Mouse (Mus musculus): ENCODE measurements at regions not wholly inside any gene's neighbourhood (a gene's known extent, or its start where the extent isn't known, plus 50 kb on each side); places are given as distances from the start of the nearest gene placed in this dataset.

DNA sequence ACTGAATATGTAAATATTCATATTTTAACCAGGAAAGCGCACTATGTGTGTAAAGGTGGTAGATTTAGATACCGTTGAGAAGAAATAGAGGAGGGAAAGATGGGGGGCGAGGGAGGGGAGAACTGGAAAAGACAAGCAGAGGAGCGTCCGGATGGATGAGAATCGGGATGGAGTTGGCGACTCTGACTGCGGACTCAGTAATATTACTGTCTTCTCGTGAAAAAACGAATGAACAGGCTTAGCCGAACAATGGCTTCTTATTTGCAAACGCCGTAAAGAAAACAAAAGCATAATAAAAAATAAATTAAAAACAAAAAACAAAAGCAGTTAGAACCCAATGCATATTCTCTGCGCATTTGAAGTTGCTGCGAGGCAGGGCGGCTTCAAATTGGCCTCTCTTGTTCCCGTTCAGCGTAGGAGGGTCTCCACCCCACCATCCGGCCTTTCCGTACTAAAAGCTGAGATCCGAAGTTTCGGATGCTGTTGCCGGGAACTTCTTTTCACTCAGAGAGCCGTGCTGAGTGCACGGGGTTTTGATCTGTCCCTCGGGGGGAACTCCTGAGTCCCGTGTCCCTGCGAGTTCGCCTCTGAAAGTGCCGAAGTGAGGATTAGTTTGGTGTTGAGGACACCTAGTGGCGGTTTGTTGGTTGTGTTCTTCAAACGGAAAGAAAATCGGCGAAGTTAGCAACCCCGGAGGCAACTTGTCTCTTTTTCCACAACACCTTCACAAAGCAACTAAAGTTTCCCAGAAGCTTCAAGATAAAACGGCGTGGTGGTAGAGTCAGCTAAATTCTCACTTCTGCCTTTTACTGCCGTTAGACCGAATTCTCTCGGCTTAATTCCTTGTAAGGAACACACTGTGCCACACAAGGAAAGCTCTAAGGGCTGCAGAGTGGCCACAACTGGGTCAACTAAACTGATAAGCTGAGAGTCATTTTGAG is 154.7 kb upstream of the Dmrta1 start:
- no peak overlapping the region for H3K9ac ChIP-seq (ENCODE audit: low read depth, low read length)

DNA sequence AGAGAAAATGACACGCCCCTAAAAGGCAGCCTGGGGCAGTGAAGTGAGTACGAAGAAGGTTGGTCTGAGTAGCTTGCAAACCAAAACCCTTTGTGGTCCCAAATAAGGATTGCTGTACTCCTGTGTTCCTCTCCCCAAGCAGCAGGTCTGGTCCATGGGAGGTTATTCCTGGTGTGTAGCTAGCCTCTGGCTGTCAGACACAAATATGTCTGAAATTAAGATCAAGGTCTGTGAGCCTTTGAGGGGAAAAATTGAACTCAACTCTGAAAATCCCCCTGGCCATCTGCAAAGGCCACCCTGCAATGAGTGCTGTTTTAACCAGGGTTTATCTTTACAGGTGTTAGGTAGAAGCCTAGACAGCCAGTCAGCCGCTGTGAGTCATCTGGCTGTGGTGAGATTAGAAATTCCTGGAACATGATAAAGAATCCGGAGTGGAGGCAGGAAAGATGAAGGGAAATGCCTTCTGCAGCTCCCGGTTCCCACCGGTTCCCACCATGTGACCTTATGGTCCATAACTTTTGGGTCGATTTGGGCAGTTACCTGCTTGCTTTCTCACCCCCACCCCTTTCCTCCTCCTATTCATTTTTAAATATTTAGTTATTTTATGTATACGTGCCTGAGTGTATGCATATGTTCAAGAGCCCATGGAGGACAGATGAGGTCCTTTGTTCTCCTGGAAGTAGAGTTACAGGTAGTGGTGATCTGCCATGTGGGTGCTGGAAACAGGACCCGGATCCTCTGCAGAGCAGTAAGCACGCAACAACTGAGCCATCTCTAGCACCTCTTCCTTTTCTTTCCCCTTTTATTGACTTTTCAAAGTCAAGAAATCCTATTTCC is 155.6 kb upstream of the Dmrta1 start:
- DNase-seq (ENCODE audit: extremely low read depth, low read depth, low spot score), result no peak
- 20% methylated on average over 10 of the region's 10 CpGs for WGBS
- no peak overlapping the region for H3K4me3 ChIP-seq (ENCODE audit: insufficient read depth, low read depth, low read length)
- H3K4me1 ChIP-seq (ENCODE audit: control insufficient read depth, insufficient read depth, low read length), result no peaks in the 10 kb centered on the region
- H3K36me3 ChIP-seq (ENCODE audit: control insufficient read depth, insufficient read depth, low read length), result no peaks in the 10 kb centered on the region
- H3K27ac ChIP-seq (replicated peaks; ENCODE audit: insufficient read depth, low read depth, low read length), result no peak overlapping the region
- TF ChIP-seq POLR2A (IDR thresholded peaks at IDR 0.05; ENCODE audit: extremely low read depth, insufficient read depth, low read length) (no peak), CTCF (IDR thresholded peaks at IDR 0.05; ENCODE audit: low read depth, low read length) (no peak)
- no peaks in the 10 kb centered on the region for H3K79me2 ChIP-seq (ENCODE audit: control insufficient read depth, insufficient read depth, low read length)
- no peak overlapping the region for H3K9ac ChIP-seq (ENCODE audit: low read depth, low read length)
- no peaks in the 10 kb centered on the region for H3K27me3 ChIP-seq (ENCODE audit: control insufficient read depth, insufficient read depth, low read length)

More for the DNA sequence above, 154.7 kb upstream of the Dmrta1 start:
- Histone ChIP-seq H3K4me3 (ENCODE audit: insufficient read depth, low read depth, low read length) (no peak overlapping the region), H3K27me3 (ENCODE audit: control insufficient read depth, insufficient read depth, low read length) (no peaks in the 10 kb centered on the region), H3K4me1 (ENCODE audit: control insufficient read depth, insufficient read depth, low read length) (no peaks in the 10 kb centered on the region), H3K36me3 (ENCODE audit: control insufficient read depth, insufficient read depth, low read length) (no peaks in the 10 kb centered on the region), H3K79me2 (ENCODE audit: control insufficient read depth, insufficient read depth, low read length) (no peaks in the 10 kb centered on the region), H3K27ac (replicated peaks; ENCODE audit: insufficient read depth, low read depth, low read length) (no peak overlapping the region)
- 3% methylated on average over 40 of the region's 40 CpGs for WGBS
- peak; percentile 62 for DNase-seq (ENCODE audit: extremely low read depth, low read depth, low spot score)
- TF ChIP-seq POLR2A (IDR thresholded peaks at IDR 0.05; ENCODE audit: extremely low read depth, insufficient read depth, low read length) (no peak), CTCF (IDR thresholded peaks at IDR 0.05; ENCODE audit: low read depth, low read length) (peak; percentile 68)

DNA sequence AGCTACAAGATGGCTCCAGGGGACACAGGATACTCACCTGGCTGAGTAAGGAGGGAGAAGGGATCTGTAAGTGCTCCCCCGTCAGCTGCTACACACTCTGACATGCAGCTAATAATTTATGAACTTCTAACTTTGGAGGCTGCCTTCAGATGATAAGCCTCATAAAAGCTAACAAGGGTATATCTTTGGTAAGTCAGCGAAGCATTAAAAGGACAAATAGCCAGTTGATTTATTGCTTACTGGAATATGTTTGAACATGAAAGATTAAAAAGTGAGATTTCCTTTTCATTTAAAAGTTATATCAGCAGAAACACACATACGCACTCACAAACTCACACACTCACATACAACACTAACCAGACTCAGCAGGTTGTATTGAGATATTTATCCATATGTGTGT is 161.2 kb upstream of the Dmrta1 start:
- Histone ChIP-seq H3K9ac (ENCODE audit: low read depth, low read length) (no peak overlapping the region), H3K4me1 (ENCODE audit: control insufficient read depth, insufficient read depth, low read length) (no peaks in the 10 kb centered on the region), H3K27ac (replicated peaks; ENCODE audit: insufficient read depth, low read depth, low read length) (no peak overlapping the region), H3K79me2 (ENCODE audit: control insufficient read depth, insufficient read depth, low read length) (no peaks in the 10 kb centered on the region), H3K27me3 (ENCODE audit: control insufficient read depth, insufficient read depth, low read length) (no peaks in the 10 kb centered on the region), H3K36me3 (ENCODE audit: control insufficient read depth, insufficient read depth, low read length) (no peaks in the 10 kb centered on the region), H3K4me3 (ENCODE audit: insufficient read depth, low read depth, low read length) (no peak overlapping the region)
- WGBS, result 85% methylated on average over 3 of the region's 3 CpGs
- TF ChIP-seq CTCF (IDR thresholded peaks at IDR 0.05; ENCODE audit: low read depth, low read length) (no peak), POLR2A (IDR thresholded peaks at IDR 0.05; ENCODE audit: extremely low read depth, insufficient read depth, low read length) (no peak)
- no peak for DNase-seq (ENCODE audit: extremely low read depth, low read depth, low spot score)

DNA sequence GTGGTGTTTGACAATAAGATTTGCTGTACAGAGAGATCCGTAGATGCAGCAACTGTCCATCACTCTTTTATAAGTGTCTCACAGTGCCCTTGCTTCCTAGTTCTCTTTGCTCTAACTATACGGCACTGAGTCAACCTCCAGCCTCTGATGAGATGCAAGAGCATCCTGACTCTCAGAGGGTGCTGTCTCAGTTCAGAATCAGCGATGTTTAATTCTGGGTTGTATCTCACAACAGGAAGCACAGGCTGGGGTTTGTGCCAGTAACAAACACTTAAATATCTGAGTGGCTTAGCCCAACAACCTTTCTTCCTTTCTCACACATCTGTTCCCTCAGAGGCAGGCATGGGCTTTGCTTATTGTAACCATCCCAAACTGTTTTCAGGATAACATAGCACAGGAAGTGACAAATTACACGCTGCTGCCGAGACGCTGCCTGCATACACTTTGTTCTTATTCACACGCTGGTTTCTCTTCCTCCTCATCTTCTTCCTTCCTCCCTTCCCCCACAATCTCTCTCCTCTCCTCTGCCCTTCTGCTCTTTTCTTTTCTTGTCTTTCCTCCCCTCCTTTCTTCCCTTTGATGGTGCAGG is 163.3 kb upstream of the Dmrta1 start:
- 56% methylated on average over 7 of the region's 7 CpGs for WGBS

DNA sequence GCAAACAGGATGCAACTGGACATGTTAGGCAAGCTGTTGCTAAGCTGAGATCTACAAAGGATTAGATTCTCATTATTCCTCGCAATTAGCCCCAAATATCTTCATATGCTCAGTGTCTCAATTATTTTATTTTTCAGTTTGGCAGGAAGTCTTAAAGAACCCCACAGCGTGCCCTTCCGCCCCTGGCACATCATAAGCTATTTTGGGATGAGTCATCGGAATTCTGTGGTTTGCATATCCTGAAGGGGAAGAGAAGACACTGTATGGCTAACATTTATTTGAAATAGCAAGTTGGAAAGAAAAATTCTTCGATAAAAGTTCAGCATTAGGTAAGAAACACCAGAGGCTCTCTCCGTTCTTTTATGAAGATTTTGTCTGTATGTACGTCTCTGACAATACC is 164.3 kb upstream of the Dmrta1 start:
- Histone ChIP-seq H3K4me1 (ENCODE audit: control insufficient read depth, insufficient read depth, low read length) (no peaks in the 10 kb centered on the region), H3K79me2 (ENCODE audit: control insufficient read depth, insufficient read depth, low read length) (no peaks in the 10 kb centered on the region), H3K36me3 (ENCODE audit: control insufficient read depth, insufficient read depth, low read length) (no peaks in the 10 kb centered on the region), H3K9ac (ENCODE audit: low read depth, low read length) (no peak overlapping the region), H3K27ac (replicated peaks; ENCODE audit: insufficient read depth, low read depth, low read length) (no peak overlapping the region), H3K27me3 (ENCODE audit: control insufficient read depth, insufficient read depth, low read length) (no peaks in the 10 kb centered on the region), H3K4me3 (ENCODE audit: insufficient read depth, low read depth, low read length) (no peak overlapping the region)
- TF ChIP-seq POLR2A (IDR thresholded peaks at IDR 0.05; ENCODE audit: extremely low read depth, insufficient read depth, low read length), result no peak
- 76% methylated on average over 7 of the region's 7 CpGs for WGBS
- DNase-seq (ENCODE audit: extremely low read depth, low read depth, low spot score), result no peak

More for the DNA sequence above, 163.3 kb upstream of the Dmrta1 start:
- Histone ChIP-seq H3K79me2 (ENCODE audit: control insufficient read depth, insufficient read depth, low read length) (no peaks in the 10 kb centered on the region), H3K9ac (ENCODE audit: low read depth, low read length) (no peak overlapping the region), H3K4me1 (ENCODE audit: control insufficient read depth, insufficient read depth, low read length) (no peaks in the 10 kb centered on the region), H3K27me3 (ENCODE audit: control insufficient read depth, insufficient read depth, low read length) (no peaks in the 10 kb centered on the region), H3K4me3 (ENCODE audit: insufficient read depth, low read depth, low read length) (no peak overlapping the region), H3K27ac (replicated peaks; ENCODE audit: insufficient read depth, low read depth, low read length) (no peak overlapping the region), H3K36me3 (ENCODE audit: control insufficient read depth, insufficient read depth, low read length) (no peaks in the 10 kb centered on the region)
- no peak for DNase-seq (ENCODE audit: extremely low read depth, low read depth, low spot score)
- no peak for TF ChIP-seq POLR2A (IDR thresholded peaks at IDR 0.05; ENCODE audit: extremely low read depth, insufficient read depth, low read length)
- no peak for TF ChIP-seq CTCF (IDR thresholded peaks at IDR 0.05; ENCODE audit: low read depth, low read length)

All from liver, adult 2 months (tissue).